Comparison of ENCODE assay signal across 13 mouse cellular contexts in genomic region chr3:50916305-50916854, GRCm38 (mm10).
"Had no signal": no experiment of that assay in that cellular context is flagged by ENCODE, and none has a peak within 500 bp of the region (broad histone marks: within the 10 kb centered on the region; RNA-seq: fewer than 3 reads in every experiment).

No protein-coding gene starts in this region.

- H3K4me2 ChIP-seq: intestine, embryonic 15.5 days; limb, embryonic 12.5 days; midbrain, embryonic 12.5 days; neural tube, embryonic 13.5 days; stomach, embryonic 15.5 days had no signal

- ATAC-seq: intestine, embryonic 15.5 days; midbrain, embryonic 16.5 days had no signal

- DNase-seq: kidney, adult 2 months; layer of hippocampus, adult 9-11 months; layer of hippocampus, postnatal 36 days; lung, adult 18-20 months; right cerebral cortex, postnatal 14 days; thymus, postnatal 4 days had no signal

- H3K9me3 ChIP-seq: intestine, embryonic 15.5 days; limb, embryonic 12.5 days; midbrain, embryonic 12.5 days; neural tube, embryonic 13.5 days; stomach, embryonic 15.5 days had no signal

- H3K27me3 ChIP-seq: intestine, embryonic 15.5 days; limb, embryonic 12.5 days; midbrain, embryonic 12.5 days; neural tube, embryonic 13.5 days; stomach, embryonic 15.5 days had no signal

- H3K4me3 ChIP-seq: intestine, embryonic 15.5 days; limb, embryonic 12.5 days; midbrain, embryonic 12.5 days; neural tube, embryonic 13.5 days; stomach, embryonic 15.5 days had no signal

- H3K9ac ChIP-seq: intestine, embryonic 15.5 days; limb, embryonic 12.5 days; liver, embryonic 14.5 days; midbrain, embryonic 12.5 days; neural tube, embryonic 13.5 days; stomach, embryonic 15.5 days had no signal

- H3K36me3 ChIP-seq: intestine, embryonic 15.5 days; limb, embryonic 12.5 days; midbrain, embryonic 12.5 days; neural tube, embryonic 13.5 days; stomach, embryonic 15.5 days had no signal

- H3K4me1 ChIP-seq: intestine, embryonic 15.5 days; limb, embryonic 12.5 days; stomach, embryonic 15.5 days had no signal

- H3K27ac ChIP-seq: intestine, embryonic 15.5 days; limb, embryonic 12.5 days; liver, embryonic 14.5 days; midbrain, embryonic 12.5 days; stomach, embryonic 15.5 days had no signal
